Mouse (Mus musculus) liver, postnatal 0 days (tissue): ENCODE results near the gene Zfp184.

Source experiments
- CTCF ChIP-seq: sonication (generic); IDR thresholded peaks from 2 replicates; pipeline ENCODE4 v1.5.1; 2016; ENCODE audit warnings: antibody characterized with exemption, low read depth
- EP300 ChIP-seq: IDR thresholded peaks from 2 replicates; pipeline ENCODE4 v1.6.1; 2016; ENCODE audit warnings: antibody characterized with exemption, low read depth, mild to moderate bottlenecking

GRCm38 (mm10) chr13:21916056-21916455 lies 28.8 kb upstream of the Zfp184 start:
- TF ChIP-seq CTCF (no peak), EP300 (no peak)
